Mouse (Mus musculus) forebrain, embryonic 11.5 days (tissue): ENCODE measurements at regions not wholly inside any gene's neighbourhood (a gene's known extent, or its start where the extent isn't known, plus 50 kb on each side); places are given as distances from the start of the nearest gene placed in this dataset.
"Not testable (repeated sequence)": the region's sequence is repeated elsewhere in the genome, so short reads cannot be mapped to it uniquely, and the experiment has no call there.

Experiments used
- ATAC-seq: fragments of 200-750 bp; cut with Nextera tagmentation; replicated peaks from 2 replicates; pipeline ENCODE4 v1.8.0; 2017; ENCODE audit warnings: moderate TSS enrichment; ENCODE audit not compliant: low FRiP score
- DNase-seq: peaks from one replicate; pipeline ENCODE4 v3.0.0-alpha.2; 2017; ENCODE audit warnings: low spot score
- H3K27ac ChIP-seq: fragments of 300-500 bp; sonication (generic); 2 replicates; pipeline ENCODE4 v1.5.1; 2014; ENCODE audit warnings: low read depth, low read length
- H3K27me3 ChIP-seq: fragments of 300-500 bp; sonication (generic); 2 replicates; pipeline ENCODE4 v1.6.1; 2014; ENCODE audit warnings: mild to moderate bottlenecking, low read length, mixed read lengths; ENCODE audit not compliant: control insufficient read depth, insufficient read depth
- H3K36me3 ChIP-seq: fragments of 300-500 bp; sonication (generic); 2 replicates; pipeline ENCODE4 v1.6.1; 2014; ENCODE audit warnings: mild to moderate bottlenecking, low read length, moderate library complexity, mixed read lengths; ENCODE audit not compliant: control insufficient read depth, insufficient read depth
- H3K4me1 ChIP-seq: fragments of 300-500 bp; sonication (generic); replicated peaks from 2 replicates; pipeline ENCODE4 v1.6.1; 2014; ENCODE audit warnings: low read length, mixed read lengths; ENCODE audit not compliant: control insufficient read depth, insufficient read depth
- H3K4me2 ChIP-seq: fragments of 300-500 bp; sonication (generic); 2 replicates; pipeline ENCODE4 v1.6.1; 2014; ENCODE audit warnings: low read depth, mild to moderate bottlenecking, low read length, moderate library complexity, mixed read lengths; ENCODE audit not compliant: severe bottlenecking
- H3K4me3 ChIP-seq: fragments of 300-500 bp; sonication (generic); 2 replicates; pipeline ENCODE4 v1.5.1; 2014; ENCODE audit warnings: low read depth, low read length
- H3K9ac ChIP-seq: fragments of 300-500 bp; sonication (generic); 2 replicates; pipeline ENCODE4 v1.6.1; 2014; ENCODE audit warnings: low read length
- H3K9me3 ChIP-seq: fragments of 300-500 bp; sonication (generic); 2 replicates; pipeline ENCODE4 v1.6.1; 2016; ENCODE audit warnings: low read length, mixed read lengths; ENCODE audit not compliant: control insufficient read depth
- WGBS: fragments of 180-500 bp; shearing (Covaris S2); extraction: QIAGEN DNeasy Blood & Tissue Kit; methylation state at CpG from one replicate; pipeline ENCODE4 v1.1.7; 2014; 5-methylcytosine and 5-hydroxymethylcytosine counted together

- Histone ChIP-seq H3K36me3 (no peaks in the 10 kb centered on the region), H3K9ac (no peak overlapping the region), H3K4me1 (no peaks in the 10 kb centered on the region), H3K27me3 (no peaks in the 10 kb centered on the region), H3K4me3 (no peak overlapping the region), H3K4me2 (no peak overlapping the region), H3K9me3 (no peaks in the 10 kb centered on the region), H3K27ac (no peak overlapping the region)
- DNase-seq (no peak), ATAC-seq (no peak)
- 64% methylated on average over 5 of the region's 5 CpGs for WGBS
These were observed 129.0 kb downstream of the Cyld start for GRCm38 (mm10) chr8:88825816-88826215.

DNA sequence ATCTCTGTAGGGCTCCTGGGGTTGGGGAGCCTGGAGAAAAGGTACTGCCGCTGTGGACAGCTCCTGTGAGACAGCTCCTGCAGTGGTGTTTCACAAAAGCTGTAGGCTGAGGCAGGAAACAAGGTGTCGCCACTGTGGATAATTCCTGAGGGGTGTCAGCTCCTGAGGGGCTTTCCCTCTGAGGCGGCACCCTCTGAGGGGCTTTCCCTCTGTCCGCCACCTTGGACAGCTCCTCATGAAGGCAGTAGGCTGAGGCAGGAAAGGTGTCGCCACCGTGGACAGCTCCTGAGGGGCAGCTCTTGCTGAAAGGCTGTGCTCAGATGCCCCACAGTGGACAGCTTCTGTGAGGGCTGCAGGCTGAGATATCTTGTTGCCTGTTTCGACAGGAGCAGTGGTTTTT, 127.1 kb downstream of the Cyld start:
- WGBS = 90% methylated on average over 7 of the region's 7 CpGs
- Histone ChIP-seq H3K9ac (no peak overlapping the region), H3K4me2 (no peak overlapping the region), H3K9me3 (no peaks in the 10 kb centered on the region), H3K4me1 (no peaks in the 10 kb centered on the region), H3K27ac (no peak overlapping the region), H3K27me3 (no peaks in the 10 kb centered on the region), H3K36me3 (no peaks in the 10 kb centered on the region), H3K4me3 (no peak overlapping the region)
- ATAC-seq (no peak), DNase-seq (no peak)

DNA sequence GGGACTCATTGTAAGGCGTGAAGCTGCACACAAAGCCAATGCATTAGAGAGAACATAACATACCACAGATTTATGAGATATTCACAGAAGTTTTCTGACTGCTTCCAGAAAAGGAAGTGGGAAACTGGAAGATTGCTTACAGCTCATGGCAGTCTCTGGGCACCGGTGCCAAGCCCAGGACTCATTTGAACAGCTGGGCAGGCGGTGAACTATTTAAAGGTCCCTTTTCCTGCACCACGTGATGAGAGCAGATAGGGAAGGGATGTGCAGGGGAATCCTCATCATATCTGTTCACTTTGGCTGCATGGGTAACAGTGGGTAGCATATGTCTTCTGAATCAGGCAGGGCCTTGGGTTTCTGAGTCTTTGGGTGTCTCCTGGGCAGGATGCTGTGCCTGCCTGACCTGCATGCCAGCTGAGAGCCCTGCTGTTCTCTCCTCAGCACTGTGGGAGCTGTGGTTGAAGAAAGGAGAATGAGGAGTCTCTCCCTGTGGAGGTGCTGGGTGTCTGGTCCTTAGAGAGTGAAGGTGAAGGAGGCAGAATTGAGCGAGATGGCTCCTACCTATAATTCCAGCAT, 123.5 kb downstream of the Cyld start:
- DNase-seq (no peak), ATAC-seq (no peak)
- Histone ChIP-seq H3K27ac (no peak overlapping the region), H3K4me3 (no peak overlapping the region), H3K27me3 (no peaks in the 10 kb centered on the region; the same call in 1 of the 2 replicates), H3K4me2 (no peak overlapping the region), H3K9me3 (no peaks in the 10 kb centered on the region), H3K36me3 (no peaks in the 10 kb centered on the region), H3K9ac (no peak overlapping the region), H3K4me1 (no peaks in the 10 kb centered on the region)
- 88% methylated on average over 5 of the region's 5 CpGs for WGBS

- H3K27me3 ChIP-seq = peaks cover 4% of the 10 kb centered on the region; the same call in 1 of the 2 replicates
- H3K4me2 ChIP-seq = no peak overlapping the region
- H3K4me3 ChIP-seq = no peak overlapping the region
- no peak overlapping the region for H3K27ac ChIP-seq
- WGBS = 87% methylated on average over 5 of the region's 5 CpGs
- DNase-seq = no peak
- no peak overlapping the region for H3K9ac ChIP-seq
- 0 out of 2 replicates have a peak, but pooled peaks cover 3% of the 10 kb centered on the region for H3K4me1 ChIP-seq
- H3K9me3 ChIP-seq = no peaks in the 10 kb centered on the region
- no peak for ATAC-seq
- no peaks in the 10 kb centered on the region for H3K36me3 ChIP-seq
These were observed 119.6 kb downstream of the Cyld start for GRCm38 (mm10) chr8:88816461-88816860.

DNA sequence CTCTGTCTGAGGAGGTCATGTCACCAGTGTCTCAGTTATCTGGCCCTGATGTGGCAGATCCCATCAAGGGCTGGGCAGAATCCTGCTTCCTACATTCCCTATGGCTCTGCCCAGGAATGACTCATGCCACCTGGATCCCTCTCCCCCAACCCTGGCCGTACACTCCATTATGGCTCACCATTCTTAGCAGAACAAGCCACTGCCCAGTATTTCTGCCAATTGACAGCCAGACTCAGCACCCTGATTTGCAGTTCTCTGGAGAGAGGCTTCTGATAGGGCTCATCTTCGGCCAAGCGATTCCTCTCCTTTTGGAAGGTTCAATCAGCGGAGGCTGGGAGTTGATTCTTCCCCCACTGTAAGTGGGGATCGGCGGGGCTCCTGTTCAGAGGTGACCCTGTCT, 117.4 kb downstream of the Cyld start:
- no peak overlapping the region for H3K4me3 ChIP-seq
- no peak overlapping the region for H3K4me2 ChIP-seq
- ATAC-seq (no peak), DNase-seq (peak; percentile 25)
- H3K36me3 ChIP-seq = no peaks in the 10 kb centered on the region
- no peak overlapping the region for H3K9ac ChIP-seq
- no peaks in the 10 kb centered on the region for H3K9me3 ChIP-seq
- no peak overlapping the region for H3K27ac ChIP-seq
- WGBS = 94% methylated on average over 6 of the region's 6 CpGs
- H3K27me3 ChIP-seq = peaks cover 4% of the 10 kb centered on the region; the same call in 1 of the 2 replicates
- H3K4me1 ChIP-seq = 0 out of 2 replicates have a peak, but pooled peaks cover 3% of the 10 kb centered on the region

DNA sequence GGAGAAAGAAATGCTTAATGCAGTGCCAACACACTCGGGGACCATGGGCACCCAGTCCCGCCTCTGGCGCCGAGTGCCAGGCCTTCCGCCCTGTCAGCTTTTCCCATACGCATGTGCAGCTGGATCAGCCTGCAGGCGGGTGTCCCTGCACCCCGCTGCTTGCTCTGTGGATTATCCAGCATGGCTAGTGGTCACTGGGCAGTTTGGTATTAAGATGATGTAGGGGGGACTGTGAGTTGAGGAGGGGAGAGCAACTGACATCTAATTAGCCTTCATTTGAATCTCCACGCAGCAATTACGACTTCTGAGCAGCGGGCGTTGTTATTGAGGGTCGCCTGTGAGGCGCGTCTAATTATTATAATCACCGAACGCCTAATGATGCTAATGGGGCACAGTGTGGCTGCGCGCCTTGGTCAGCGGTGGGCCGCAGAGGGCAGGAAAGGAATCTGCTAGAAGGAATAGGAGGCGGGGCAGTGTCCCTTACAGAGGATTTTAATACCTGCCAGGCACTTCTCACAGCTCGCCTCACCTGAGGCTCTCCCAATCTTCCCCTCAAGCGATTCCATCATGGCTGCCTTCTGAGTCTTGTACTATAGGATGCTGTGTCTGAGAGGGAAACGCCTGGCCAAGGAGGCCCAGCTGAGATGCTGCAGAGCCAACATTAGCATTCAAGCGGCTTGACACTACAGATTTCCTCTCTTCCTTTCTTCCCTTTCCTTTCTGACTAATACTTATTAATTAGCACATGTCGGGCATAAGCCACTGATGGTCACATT, 116.3 kb downstream of the Cyld start:
- H3K9me3 ChIP-seq = no peaks in the 10 kb centered on the region
- no peak overlapping the region for H3K4me3 ChIP-seq
- H3K27me3 ChIP-seq = peaks cover 4% of the 10 kb centered on the region; the same call in 1 of the 2 replicates
- 0 out of 2 replicates have a peak, but pooled peaks cover 3% of the 10 kb centered on the region for H3K4me1 ChIP-seq
- H3K4me2 ChIP-seq = peak overlapping the region; percentile 28
- no peak overlapping the region for H3K9ac ChIP-seq
- H3K27ac ChIP-seq = no peak overlapping the region
- no peaks in the 10 kb centered on the region for H3K36me3 ChIP-seq
- WGBS = 39% methylated on average over 27 of the region's 27 CpGs
- ATAC-seq = peak; percentile 64
- DNase-seq = peak; percentile 65

DNA sequence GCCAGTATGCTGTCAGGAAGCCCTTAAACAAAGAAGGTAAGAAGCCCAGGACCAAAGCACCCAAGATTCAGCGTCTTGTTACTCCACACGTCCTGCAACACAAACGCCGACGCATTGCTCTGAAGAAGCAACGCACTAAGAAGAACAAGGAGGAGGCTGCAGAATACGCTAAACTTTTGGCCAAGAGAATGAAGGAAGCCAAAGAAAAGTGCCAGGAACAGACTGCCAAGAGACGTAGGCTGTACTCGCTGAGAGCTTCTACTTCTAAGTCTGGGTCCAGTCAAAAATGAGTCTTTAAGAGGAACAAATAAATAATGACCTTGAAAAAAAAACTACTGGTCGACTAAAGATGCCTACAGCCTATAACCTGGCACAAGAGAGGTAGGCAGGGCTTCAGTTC, 110.0 kb downstream of the Cyld start:
- not testable (repeated sequence) for H3K9me3 ChIP-seq, H3K9ac ChIP-seq, H3K4me3 ChIP-seq, H3K27me3 ChIP-seq, DNase-seq, ATAC-seq, H3K4me1 ChIP-seq, H3K4me2 ChIP-seq, H3K27ac ChIP-seq, H3K36me3 ChIP-seq
- WGBS = 93% methylated on average over 10 of the region's 10 CpGs
